8 mouse cellular contexts compared by ENCODE assay signal in genomic region chr19:4257216-4257896, GRCm38 (mm10). TPM values are rescaled to one million over a fixed set of nuclear protein-coding genes. Genes with fewer than 3 reads are reported as not detected.
DNase-seq lines count a peak whose midpoint lies in the region; ATAC-seq lines count a peak whose summit lies in the region.

No protein-coding gene starts in this region.

- ATAC-seq in inflammation-experienced regulatory T-cells, adult 6 months: peak; percentile 92
- ATAC-seq in megakaryocyte-erythroid progenitor cell, adult 5-6 weeks (replicated peaks; ENCODE audit: low FRiP score, low TSS enrichment, poor library complexity, severe bottlenecking): peak; percentile 86

- peak; percentile 98 for DNase-seq in adipocyte (ENCODE audit: low spot score)
- peak; percentile 100 for DNase-seq in embryo, embryonic 10 days (ENCODE audit: low spot score)
- DNase-seq in gastrocnemius, postnatal 14 days: peak; percentile 89
- DNase-seq in left cerebral cortex, postnatal 10 days (ENCODE audit: extremely low spot score in 1 of 2, low spot score in 2 of 2): peak; percentile 92 to 93
- peak; percentile 86 for DNase-seq in right cerebral cortex, postnatal 25 days
- peak; percentile 82 to 92 for DNase-seq in urinary bladder, postnatal 4 days (ENCODE audit: low spot score in 2 of 2)

- intact Hi-C loops in gastrocnemius, postnatal 14 days (cut with DNase I; ENCODE audit: low total_unique reads): no loop called here
- intact Hi-C loops in left cerebral cortex, postnatal 10 days (cut with DNase I): loop anchor here (2.0 to 10.0 kb wide), 2 partner anchors 49 to 187 kb away; partner anchors contain the start of gene Grk2

RNA-seq across cellular contexts. Expression of gene Ssh3, which starts 11.6 kb away (rescaled TPM):
- 1 to 10 TPM; 2.6 to 4.4 TPM for total RNA-seq in gastrocnemius, postnatal 14 days (2021)
- 10 to 100 TPM in 2 of 3 experiments, 1 to 10 TPM in 1; 9.6 to 14.5 (median 13.6) TPM for polyA plus RNA-seq in inflammation-experienced regulatory T-cells, adult 6 months (2017; shearing (Covaris generic))
- total RNA-seq in left cerebral cortex, postnatal 10 days (2021): 10 to 100 TPM; 49.5 to 55.1 TPM
- 5.9 and 27.6 TPM in 2 replicates for total RNA-seq in megakaryocyte-erythroid progenitor cell, adult 5-6 weeks (2014; fragmentation: Nextera tagmentation)
- 7.0 and 8.6 TPM in 2 replicates for total RNA-seq in megakaryocyte-erythroid progenitor cell, adult 5-6 weeks (2017)

RNA-seq across cellular contexts. Expression of gene Ankrd13d, which starts 25.6 kb away (rescaled TPM):
- under 1 TPM; 0.62 to 0.90 TPM for total RNA-seq in gastrocnemius, postnatal 14 days (2021)
- polyA plus RNA-seq in inflammation-experienced regulatory T-cells, adult 6 months (2017; shearing (Covaris generic)): 1 to 10 TPM in 2 of 3 experiments, under 1 TPM in 1; 0.87 to 3.0 (median 2.3) TPM
- 10 to 100 TPM; 87.8 to 91.7 TPM for total RNA-seq in left cerebral cortex, postnatal 10 days (2021)
- 1.0 and 2.2 TPM in 2 replicates for total RNA-seq in megakaryocyte-erythroid progenitor cell, adult 5-6 weeks (2014; fragmentation: Nextera tagmentation)
- total RNA-seq in megakaryocyte-erythroid progenitor cell, adult 5-6 weeks (2017): 0.61 TPM in 1 of 2 replicates, not detected in the other

RNA-seq across cellular contexts. Expression of gene Pold4, which starts 25.7 kb away (rescaled TPM):
- total RNA-seq in gastrocnemius, postnatal 14 days (2021): 10 to 100 TPM; 21.4 to 22.7 TPM
- polyA plus RNA-seq in inflammation-experienced regulatory T-cells, adult 6 months (2017; shearing (Covaris generic)): 100 to 1,000 TPM in 2 of 3 experiments, 10 to 100 TPM in 1; 96.4 to 134 (median 118) TPM
- total RNA-seq in left cerebral cortex, postnatal 10 days (2021): 10 to 100 TPM; 12.8 to 16.2 TPM
- 20.0 and 22.3 TPM in 2 replicates for total RNA-seq in megakaryocyte-erythroid progenitor cell, adult 5-6 weeks (2014; fragmentation: Nextera tagmentation)
- total RNA-seq in megakaryocyte-erythroid progenitor cell, adult 5-6 weeks (2017): 27.2 and 28.2 TPM in 2 replicates

RNA-seq across cellular contexts. Expression of gene AC109138.7, which starts 43.2 kb away (rescaled TPM):
- total RNA-seq in gastrocnemius, postnatal 14 days (2021): not detected
- polyA plus RNA-seq in inflammation-experienced regulatory T-cells, adult 6 months (2017; shearing (Covaris generic)): not detected
- total RNA-seq in left cerebral cortex, postnatal 10 days (2021): not detected
- total RNA-seq in megakaryocyte-erythroid progenitor cell, adult 5-6 weeks (2014; fragmentation: Nextera tagmentation): 2.1 TPM in 1 of 2 replicates, not detected in the other
- total RNA-seq in megakaryocyte-erythroid progenitor cell, adult 5-6 weeks (2017): not detected in 2 replicates

RNA-seq across cellular contexts. Expression of gene Clcf1, which starts 43.3 kb away (rescaled TPM):
- 1 to 10 TPM in 1 of 2 experiments, under 1 TPM in 1; 0.58 to 1.2 TPM for total RNA-seq in gastrocnemius, postnatal 14 days (2021)
- polyA plus RNA-seq in inflammation-experienced regulatory T-cells, adult 6 months (2017; shearing (Covaris generic)): 10 to 100 TPM; 13.4 to 51.6 (median 33.9) TPM
- 1 to 10 TPM; 1.5 to 1.7 TPM for total RNA-seq in left cerebral cortex, postnatal 10 days (2021)
- total RNA-seq in megakaryocyte-erythroid progenitor cell, adult 5-6 weeks (2014; fragmentation: Nextera tagmentation): 4.6 and 6.9 TPM in 2 replicates
- 0.99 TPM in 1 of 2 replicates, not detected in the other for total RNA-seq in megakaryocyte-erythroid progenitor cell, adult 5-6 weeks (2017)

Comparison
In these comparisons a context has a peak if more than half of its experiments do, and no peak if none do; other contexts are left out.
1. Peak in every context shown above with its lines: DNase-seq and ATAC-seq.
2. RNA of gene Ankrd13d, which starts 25.6 kb away (total RNA-seq): 87.8 to 91.7 TPM in left cerebral cortex, postnatal 10 days; 0.61 to 2.2 TPM in megakaryocyte-erythroid progenitor cell, adult 5-6 weeks and 0.62 to 0.90 TPM in gastrocnemius, postnatal 14 days; every median in the first group is over 10 times any median in the second.